Mouse (Mus musculus): Measurements from ENCODE around the gene 9530068E07Rik. TPM values are rescaled to one million over a fixed set of nuclear protein-coding genes. Genes with fewer than 3 reads are reported as not detected.
A peak's percentile ranks its signal among the peaks of the same experiment; 100 is the strongest.

Gene 9530068E07Rik
- polyA plus RNA-seq, 1 experiment from 2014 or later = 234 TPM

DNA sequence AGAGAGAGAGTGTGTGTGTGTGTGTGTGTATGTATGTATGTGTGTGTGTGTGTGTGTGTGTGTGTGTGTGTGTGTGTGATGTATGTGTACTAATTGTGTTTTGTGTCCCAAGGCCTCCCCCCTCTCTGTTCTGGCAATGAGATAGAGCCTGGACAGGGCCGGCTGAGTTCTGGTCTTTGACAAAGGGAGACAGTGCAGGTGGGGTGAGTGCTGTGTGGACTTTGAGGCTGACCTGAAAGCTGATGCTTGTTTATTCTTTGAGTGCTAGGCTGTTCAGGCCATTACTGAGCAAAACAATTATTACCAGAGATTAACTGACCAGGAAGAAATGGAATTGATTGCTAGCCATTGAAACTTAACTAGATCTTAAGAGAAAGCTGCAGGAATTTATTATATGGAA lies 6.3 kb downstream of the 9530068E07Rik start:
- Histone ChIP-seq H3K4me1 (ENCODE audit: control insufficient read depth, insufficient read depth, low read length) (peaks cover 7% of the 10 kb centered on the region; the same call in 1 of the 2 replicates), H3K27ac (ENCODE audit: low read depth, low read length) (no peak overlapping the region), H3K9ac (ENCODE audit: low read depth, low read length) (no peak overlapping the region), H3K36me3 (ENCODE audit: control insufficient read depth, insufficient read depth, low read length) (peaks cover 40% of the 10 kb centered on the region), H3K4me3 (ENCODE audit: low read length) (no peak overlapping the region), H3K4me2 (replicated peaks; ENCODE audit: low read depth, low read length) (no peak overlapping the region), H3K9me3 (ENCODE audit: control insufficient read depth, low read length) (0 out of 2 replicates have a peak, but pooled peaks cover under 1% of the 10 kb centered on the region), H3K27me3 (ENCODE audit: control insufficient read depth, insufficient read depth, low read length) (no peaks in the 10 kb centered on the region)
- no peak for ATAC-seq (ENCODE audit: low FRiP score, low TSS enrichment)
- 50% methylated on average over 1 of the region's 1 CpGs for WGBS

DNA sequence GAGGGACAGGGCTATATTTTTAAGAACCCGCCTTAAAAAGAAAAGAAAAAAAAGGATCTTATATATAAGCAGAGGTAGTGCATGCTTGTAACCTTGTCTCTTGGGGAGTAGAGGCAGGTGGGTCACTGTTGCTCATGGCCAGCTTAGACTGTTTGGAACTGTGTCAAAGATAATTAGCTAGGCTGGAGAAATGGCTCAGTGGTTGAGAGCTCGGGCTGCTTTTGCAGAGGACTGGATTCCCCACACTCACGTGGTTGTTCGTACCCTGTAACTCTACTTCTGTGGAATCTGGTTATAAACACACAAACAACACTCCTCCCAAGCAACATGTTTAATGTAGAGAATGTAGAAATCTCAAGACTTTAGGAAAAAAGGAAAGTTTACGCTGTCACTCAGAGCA lies 8.0 kb downstream of the 9530068E07Rik start:
- Histone ChIP-seq H3K36me3 (ENCODE audit: control insufficient read depth, insufficient read depth, low read length) (peaks cover 56% of the 10 kb centered on the region), H3K27me3 (ENCODE audit: control insufficient read depth, insufficient read depth, low read length) (no peaks in the 10 kb centered on the region), H3K9ac (ENCODE audit: low read depth, low read length) (no peak overlapping the region), H3K27ac (ENCODE audit: low read depth, low read length) (no peak overlapping the region), H3K4me2 (replicated peaks; ENCODE audit: low read depth, low read length) (no peak overlapping the region), H3K9me3 (ENCODE audit: control insufficient read depth, low read length) (no peaks in the 10 kb centered on the region), H3K4me1 (ENCODE audit: control insufficient read depth, insufficient read depth, low read length) (peaks cover 7% of the 10 kb centered on the region; the same call in 1 of the 2 replicates), H3K4me3 (ENCODE audit: low read length) (no peak overlapping the region)
- 89% methylated on average over 5 of the region's 5 CpGs for whole genome bisulfite sequencing
- ATAC-seq (ENCODE audit: low FRiP score, low TSS enrichment) = no peak

DNA sequence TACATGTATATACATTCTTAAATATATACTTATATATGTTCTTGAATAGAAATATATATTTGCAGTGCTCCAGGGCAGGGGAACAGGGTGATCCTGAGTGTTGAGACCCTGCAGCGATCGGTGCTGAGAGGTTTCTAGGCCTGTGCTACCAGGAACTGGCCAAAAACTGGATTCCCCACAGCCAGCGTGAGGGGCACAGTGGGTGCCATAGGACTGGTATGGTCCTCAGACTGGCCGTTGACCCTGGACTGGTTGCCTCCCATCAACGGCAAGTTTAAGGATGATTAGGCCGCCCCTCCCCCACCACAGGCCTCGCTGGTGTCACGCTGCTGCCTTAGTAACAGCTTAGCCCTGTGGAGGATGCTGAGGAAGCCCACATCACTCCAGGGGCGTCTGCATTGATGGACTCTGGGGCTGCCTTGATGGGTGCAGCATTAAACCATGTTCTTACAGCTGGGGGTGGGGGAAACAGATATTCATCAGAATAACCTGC lies 9.0 kb downstream of the 9530068E07Rik start:
- Histone ChIP-seq H3K27ac (ENCODE audit: low read depth, low read length) (no peak overlapping the region), H3K4me2 (replicated peaks; ENCODE audit: low read depth, low read length) (no peak overlapping the region), H3K27me3 (ENCODE audit: control insufficient read depth, insufficient read depth, low read length) (no peaks in the 10 kb centered on the region), H3K9me3 (ENCODE audit: control insufficient read depth, low read length) (no peaks in the 10 kb centered on the region), H3K4me1 (ENCODE audit: control insufficient read depth, insufficient read depth, low read length) (peaks cover 3% of the 10 kb centered on the region; the same call in 1 of the 2 replicates), H3K9ac (ENCODE audit: low read depth, low read length) (no peak overlapping the region), H3K36me3 (ENCODE audit: control insufficient read depth, insufficient read depth, low read length) (peaks cover 59% of the 10 kb centered on the region), H3K4me3 (ENCODE audit: low read length) (no peak overlapping the region)
- ATAC-seq (ENCODE audit: low FRiP score, low TSS enrichment) = 0 out of 2 replicates have a peak, but pooled peaks have one; percentile 32
- WGBS = 69% methylated on average over 9 of the region's 9 CpGs

DNA sequence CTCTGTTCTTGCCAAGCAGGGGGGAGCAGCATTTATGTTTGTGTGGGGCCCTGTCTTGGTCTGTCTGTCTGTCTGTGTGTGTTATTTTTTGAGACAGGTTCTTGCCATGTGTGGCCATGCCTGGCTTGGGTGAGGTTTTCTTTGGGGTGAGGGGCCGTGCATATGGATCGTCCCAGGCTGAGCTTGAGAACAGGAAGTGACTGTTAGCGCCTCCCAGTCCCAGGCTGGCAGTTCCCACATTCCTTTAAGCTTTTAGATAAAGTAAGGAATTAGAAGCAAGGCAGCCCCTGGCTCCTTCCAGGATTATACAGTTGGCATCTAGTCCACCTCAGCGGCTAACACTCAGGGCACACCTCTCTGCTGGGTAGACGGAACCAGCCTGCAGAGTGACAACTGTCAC lies 13.1 kb downstream of the 9530068E07Rik start:
- Histone ChIP-seq H3K4me2 (replicated peaks; ENCODE audit: low read depth, low read length) (no peak overlapping the region), H3K9me3 (ENCODE audit: control insufficient read depth, low read length) (no peaks in the 10 kb centered on the region), H3K27ac (ENCODE audit: low read depth, low read length) (no peak overlapping the region), H3K36me3 (ENCODE audit: control insufficient read depth, insufficient read depth, low read length) (peaks cover 44% of the 10 kb centered on the region), H3K4me3 (ENCODE audit: low read length) (no peak overlapping the region), H3K27me3 (ENCODE audit: control insufficient read depth, insufficient read depth, low read length) (no peaks in the 10 kb centered on the region), H3K4me1 (ENCODE audit: control insufficient read depth, insufficient read depth, low read length) (no peaks in the 10 kb centered on the region), H3K9ac (ENCODE audit: low read depth, low read length) (no peak overlapping the region)
- 69% methylated on average over 5 of the region's 5 CpGs for WGBS
- ATAC-seq (ENCODE audit: low FRiP score, low TSS enrichment) = no peak

DNA sequence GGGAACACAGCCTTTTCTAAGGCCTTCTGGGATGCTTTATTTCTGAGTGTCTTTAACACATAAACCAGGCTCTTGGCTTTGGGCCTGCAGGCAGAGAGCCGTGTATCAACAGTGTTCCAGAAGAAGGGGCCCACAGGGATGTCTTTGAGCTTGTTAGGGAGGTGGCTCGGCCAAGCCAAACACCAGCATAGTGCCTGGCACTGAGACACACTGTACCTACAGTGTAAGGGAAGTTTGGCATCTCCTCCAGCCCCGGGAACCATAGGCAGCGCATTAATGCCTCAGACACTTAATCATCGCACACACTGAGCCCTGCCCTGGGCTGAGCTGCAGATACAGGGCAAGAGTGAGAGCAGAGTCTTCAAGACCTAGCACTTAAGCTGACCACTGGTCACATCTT lies 22.1 kb downstream of the 9530068E07Rik start:
- ATAC-seq (ENCODE audit: low FRiP score, low TSS enrichment) = no peak
- 85% methylated on average over 5 of the region's 5 CpGs for WGBS
- no peak overlapping the region for H3K4me3 ChIP-seq (ENCODE audit: low read length)

DNA sequence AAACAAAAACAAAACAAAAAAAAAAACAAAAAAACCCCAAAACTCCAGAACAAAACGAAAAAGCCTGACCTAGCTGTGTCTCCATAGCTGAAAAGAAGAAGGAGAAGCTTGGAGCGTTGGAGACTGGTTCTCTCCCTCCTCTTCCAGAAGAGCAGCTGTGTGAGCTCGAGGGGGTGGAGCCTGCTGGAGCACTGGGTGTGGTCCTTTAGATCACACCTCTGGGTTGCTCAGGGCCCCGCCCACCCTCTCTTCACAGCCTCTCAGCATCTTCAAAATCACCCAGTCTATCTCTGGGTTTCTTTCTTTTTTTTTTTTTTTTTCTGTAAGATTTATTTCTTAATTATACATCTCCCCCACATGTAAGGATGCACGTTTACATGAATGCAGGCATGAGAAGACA lies 23.0 kb downstream of the 9530068E07Rik start:
- H3K9me3 ChIP-seq (ENCODE audit: control insufficient read depth, low read length) = no peaks in the 10 kb centered on the region
- WGBS = 46% methylated on average over 5 of the region's 5 CpGs
- H3K4me1 ChIP-seq (ENCODE audit: control insufficient read depth, insufficient read depth, low read length) = peaks cover 6% of the 10 kb centered on the region; the same call in 1 of the 2 replicates

More for the DNA sequence above, 22.1 kb downstream of the 9530068E07Rik start:
- no peak overlapping the region for H3K4me2 ChIP-seq (replicated peaks; ENCODE audit: low read depth, low read length)
- no peaks in the 10 kb centered on the region for H3K27me3 ChIP-seq (ENCODE audit: control insufficient read depth, insufficient read depth, low read length)
- H3K4me1 ChIP-seq (ENCODE audit: control insufficient read depth, insufficient read depth, low read length) = peaks cover 6% of the 10 kb centered on the region; the same call in 1 of the 2 replicates
- H3K9me3 ChIP-seq (ENCODE audit: control insufficient read depth, low read length) = no peaks in the 10 kb centered on the region
- H3K27ac ChIP-seq (ENCODE audit: low read depth, low read length) = no peak overlapping the region
- H3K9ac ChIP-seq (ENCODE audit: low read depth, low read length) = no peak overlapping the region
- H3K36me3 ChIP-seq (ENCODE audit: control insufficient read depth, insufficient read depth, low read length) = no peaks in the 10 kb centered on the region

DNA sequence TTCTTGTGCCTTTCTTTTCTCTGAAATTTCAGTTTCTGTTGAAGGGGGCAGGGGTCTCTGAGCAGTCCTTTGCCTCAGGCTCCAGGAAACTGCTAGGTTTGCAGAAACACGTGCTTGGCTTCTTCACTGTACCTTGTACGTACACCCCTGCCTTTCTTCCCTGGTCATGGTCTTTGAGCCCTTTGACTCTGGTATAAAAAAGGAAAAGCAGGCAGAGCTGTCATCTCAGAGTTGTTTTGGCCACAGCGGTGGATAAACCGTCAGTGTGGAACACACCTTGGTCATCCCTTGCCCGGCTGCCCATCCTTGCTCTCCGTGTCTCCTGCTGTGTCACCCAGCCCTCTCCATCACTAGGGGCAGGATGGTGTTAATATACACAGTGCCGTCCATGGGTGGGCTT lies 23.6 kb downstream of the 9530068E07Rik start:
- H3K9me3 ChIP-seq (ENCODE audit: control insufficient read depth, low read length) = no peaks in the 10 kb centered on the region
- peaks cover 6% of the 10 kb centered on the region; the same call in 1 of the 2 replicates for H3K4me1 ChIP-seq (ENCODE audit: control insufficient read depth, insufficient read depth, low read length)
- no peaks in the 10 kb centered on the region for H3K36me3 ChIP-seq (ENCODE audit: control insufficient read depth, insufficient read depth, low read length)
- ATAC-seq (ENCODE audit: low FRiP score, low TSS enrichment) = no peak
- H3K27ac ChIP-seq (ENCODE audit: low read depth, low read length) = no peak overlapping the region
- H3K4me3 ChIP-seq (ENCODE audit: low read length) = no peak overlapping the region
- 68% methylated on average over 7 of the region's 7 CpGs for WGBS
- no peak overlapping the region for H3K9ac ChIP-seq (ENCODE audit: low read depth, low read length)
- H3K27me3 ChIP-seq (ENCODE audit: control insufficient read depth, insufficient read depth, low read length) = no peaks in the 10 kb centered on the region
- no peak overlapping the region for H3K4me2 ChIP-seq (replicated peaks; ENCODE audit: low read depth, low read length)

More for the DNA sequence above, 23.0 kb downstream of the 9530068E07Rik start:
- Histone ChIP-seq H3K4me3 (ENCODE audit: low read length) (no peak overlapping the region), H3K9ac (ENCODE audit: low read depth, low read length) (no peak overlapping the region), H3K4me2 (replicated peaks; ENCODE audit: low read depth, low read length) (no peak overlapping the region), H3K27ac (ENCODE audit: low read depth, low read length) (no peak overlapping the region), H3K27me3 (ENCODE audit: control insufficient read depth, insufficient read depth, low read length) (no peaks in the 10 kb centered on the region), H3K36me3 (ENCODE audit: control insufficient read depth, insufficient read depth, low read length) (no peaks in the 10 kb centered on the region)
- ATAC-seq (ENCODE audit: low FRiP score, low TSS enrichment) = no peak

DNA sequence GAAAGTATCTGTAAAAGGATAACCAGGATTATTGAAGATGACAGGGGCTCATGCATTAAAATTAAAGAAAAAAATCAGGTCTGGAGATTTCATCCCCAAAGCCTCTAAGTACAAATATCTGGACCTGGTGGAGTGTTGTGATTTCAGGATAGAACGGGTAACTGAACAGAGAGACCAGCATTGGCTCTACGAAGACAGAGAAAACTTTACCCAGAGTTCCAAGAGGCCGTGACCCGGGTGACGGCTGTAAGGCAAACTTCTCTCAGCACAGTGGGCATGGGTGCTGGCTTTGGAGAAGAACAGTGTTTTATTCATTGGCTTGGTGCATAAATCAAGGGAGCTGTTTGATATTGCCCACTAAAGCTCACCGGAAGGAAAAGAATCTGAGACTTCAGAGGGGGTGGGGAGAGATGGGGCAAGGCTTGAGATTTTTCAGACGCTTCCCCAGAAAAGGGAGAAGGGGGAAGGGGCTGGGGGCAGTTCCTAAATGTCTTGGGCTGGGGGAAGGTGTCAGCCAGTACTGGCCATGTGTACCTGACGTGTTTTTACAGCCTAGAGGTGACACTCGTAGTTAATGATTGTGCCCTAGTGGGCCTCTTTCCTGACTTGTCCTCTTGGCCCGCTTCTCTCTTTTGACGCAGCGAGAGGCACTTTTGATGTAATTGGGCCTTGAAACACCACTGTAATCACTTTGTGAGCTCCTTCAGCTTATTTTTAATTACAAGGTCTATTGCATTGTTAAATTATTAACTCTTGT lies 24.2 kb downstream of the 9530068E07Rik start:
- 28% methylated on average over 12 of the region's 12 CpGs for WGBS
- Histone ChIP-seq H3K9me3 (ENCODE audit: control insufficient read depth, low read length) (no peaks in the 10 kb centered on the region), H3K36me3 (ENCODE audit: control insufficient read depth, insufficient read depth, low read length) (no peaks in the 10 kb centered on the region), H3K4me2 (replicated peaks; ENCODE audit: low read depth, low read length) (no peak overlapping the region), H3K4me1 (ENCODE audit: control insufficient read depth, insufficient read depth, low read length) (peaks cover 6% of the 10 kb centered on the region; the same call in 1 of the 2 replicates), H3K27ac (ENCODE audit: low read depth, low read length) (no peak overlapping the region), H3K27me3 (ENCODE audit: control insufficient read depth, insufficient read depth, low read length) (no peaks in the 10 kb centered on the region), H3K4me3 (ENCODE audit: low read length) (no peak overlapping the region), H3K9ac (ENCODE audit: low read depth, low read length) (no peak overlapping the region)
- peak; percentile 70 for ATAC-seq (ENCODE audit: low FRiP score, low TSS enrichment)

DNA sequence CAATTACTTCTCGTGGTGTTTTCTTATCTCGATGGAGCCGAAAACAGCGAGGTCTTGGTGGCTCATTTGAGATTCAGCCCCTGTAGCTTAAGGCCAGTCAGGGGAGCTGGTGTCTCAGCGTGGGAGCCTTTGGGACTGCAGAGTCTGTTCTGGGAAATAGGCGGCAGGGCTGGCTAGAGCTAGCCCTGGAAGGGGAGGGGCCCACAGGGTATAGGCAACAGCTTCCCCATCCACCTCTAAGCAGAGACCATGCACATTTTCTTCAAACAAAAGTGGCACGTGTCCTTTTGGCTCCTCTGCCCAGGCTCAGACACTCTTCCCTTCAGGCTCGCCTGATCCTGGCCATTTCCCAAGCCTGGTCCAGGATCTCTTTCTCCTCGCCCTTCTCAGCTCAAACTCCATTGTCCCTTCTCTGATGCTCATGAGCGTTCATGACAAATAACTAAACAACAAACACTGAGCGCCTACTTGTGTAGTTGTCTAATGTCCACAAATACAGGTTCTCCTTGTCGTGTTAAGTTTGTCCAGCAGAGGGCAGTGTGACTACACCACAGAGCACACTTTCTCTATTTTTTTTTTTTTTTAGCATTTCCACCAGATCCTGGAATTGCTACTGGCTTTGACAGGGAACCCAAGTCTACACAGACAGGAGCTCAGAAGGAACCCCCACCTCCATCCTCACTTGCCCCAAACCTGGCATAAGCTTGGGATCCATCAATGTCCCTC lies 25.0 kb downstream of the 9530068E07Rik start:
- peak; percentile 67 for ATAC-seq (ENCODE audit: low FRiP score, low TSS enrichment)
- Histone ChIP-seq H3K27ac (ENCODE audit: low read depth, low read length) (no peak overlapping the region), H3K4me3 (ENCODE audit: low read length) (no peak overlapping the region), H3K27me3 (ENCODE audit: control insufficient read depth, insufficient read depth, low read length) (no peaks in the 10 kb centered on the region), H3K4me2 (replicated peaks; ENCODE audit: low read depth, low read length) (no peak overlapping the region), H3K36me3 (ENCODE audit: control insufficient read depth, insufficient read depth, low read length) (no peaks in the 10 kb centered on the region), H3K9ac (ENCODE audit: low read depth, low read length) (no peak overlapping the region), H3K9me3 (ENCODE audit: control insufficient read depth, low read length) (no peaks in the 10 kb centered on the region), H3K4me1 (ENCODE audit: control insufficient read depth, insufficient read depth, low read length) (peaks cover 6% of the 10 kb centered on the region; the same call in 1 of the 2 replicates)
- 10% methylated on average over 12 of the region's 12 CpGs for WGBS
